Mouse (Mus musculus) kidney, adult 2 months (tissue): Measurements from ENCODE around the gene Bpgm.

ENCODE experiments used
- CTCF ChIP-seq: fragments of 200-500 bp; conservative IDR thresholded peaks from 2 replicates; pipeline ENCODE4 v1.5.1; 2011; ENCODE audit warnings: low read depth, mild to moderate bottlenecking, control low read depth, low read length, moderate library complexity, mixed read lengths; ENCODE audit not compliant: insufficient read depth, insufficient read length
- POLR2A ChIP-seq: fragments of 200-500 bp; IDR thresholded peaks from one replicate; pipeline ENCODE4 v1.6.1; 2011; ENCODE audit warnings: low read depth, low read length, control low read depth

- peak; percentile 46 for TF ChIP-seq CTCF
- no peak for TF ChIP-seq POLR2A
Observed at GRCm38 (mm10) chr6:34511410-34511809, 35.4 kb downstream of the Bpgm start.
